In the genomic region with DNA sequence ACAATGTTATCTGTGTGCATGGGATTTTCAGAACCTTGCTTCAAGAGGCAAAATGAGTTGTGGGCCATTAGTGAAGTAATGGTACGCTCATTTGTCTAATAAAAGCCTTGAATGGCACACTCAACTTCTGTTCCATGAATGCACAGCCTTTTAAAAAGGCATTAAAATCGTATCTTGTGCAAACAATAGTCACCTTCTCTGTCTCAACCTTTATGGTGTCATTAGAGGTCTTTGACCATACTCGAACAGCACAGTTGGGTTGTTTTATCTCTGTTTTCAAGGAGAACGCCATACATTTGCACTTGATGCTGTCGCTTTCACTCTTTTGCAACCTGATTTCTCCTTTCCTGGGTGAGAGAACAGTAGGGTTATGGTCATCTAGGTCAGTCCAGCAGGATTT, we compare ENCODE assay signal across 27 mouse cellular contexts. TPM values are rescaled to one million over a fixed set of nuclear protein-coding genes. Genes with fewer than 3 reads are reported as not detected.
"Had no signal": no experiment of that assay in that cellular context is flagged by ENCODE, and none has a peak within 500 bp of the region (broad histone marks: within the 10 kb centered on the region; RNA-seq: fewer than 3 reads in every experiment).

No protein-coding gene starts in this region.

- H3K4me1 ChIP-seq: hindbrain, embryonic 10.5 days; hindbrain, embryonic 12.5 days; limb, embryonic 12.5 days had no signal

- H3K27me3 ChIP-seq: heart, embryonic 12.5 days; hindbrain, embryonic 12.5 days; limb, embryonic 12.5 days; liver, embryonic 15.5 days had no signal

- H3K4me2 ChIP-seq: heart, embryonic 12.5 days; hindbrain, embryonic 12.5 days; hindbrain, embryonic 14.5 days; limb, embryonic 12.5 days; liver, embryonic 11.5 days; liver, embryonic 13.5 days; liver, embryonic 15.5 days had no signal

- ATAC-seq: hindbrain, embryonic 16.5 days; inflammation-experienced regulatory T-cells, adult 6 months had no signal

- DNase-seq: gastrocnemius, postnatal 14 days; gastrocnemius, postnatal 36 days; heart, adult 11 months; heart, adult 2 months; heart, postnatal 10 days; heart, postnatal 4 days; kidney, adult 18-20 months; kidney, adult 8-10 months; kidney, postnatal 10 days; kidney, postnatal 25 days; kidney, postnatal 4 days; liver; liver, embryonic 13.5 days had no signal

- H3K36me3 ChIP-seq: heart, embryonic 12.5 days; hindbrain, embryonic 10.5 days; hindbrain, embryonic 12.5 days; limb, embryonic 10.5 days; limb, embryonic 12.5 days; liver, embryonic 13.5 days; liver, embryonic 15.5 days had no signal

- H3K9me3 ChIP-seq: heart, embryonic 12.5 days; hindbrain, embryonic 10.5 days; hindbrain, embryonic 12.5 days; limb, embryonic 10.5 days; limb, embryonic 12.5 days; liver, embryonic 13.5 days; liver, embryonic 15.5 days had no signal

- H3K27ac ChIP-seq: heart, adult 2 months; hindbrain, embryonic 10.5 days; hindbrain, embryonic 12.5 days; hindbrain, embryonic 14.5 days; layer of hippocampus, adult 2 months; left cerebral cortex, adult 2 months; limb, embryonic 10.5 days; limb, embryonic 12.5 days; liver, embryonic 13.5 days; liver, embryonic 15.5 days had no signal

- H3K4me3 ChIP-seq: heart, adult 2 months; heart, embryonic 12.5 days; hindbrain, embryonic 10.5 days; hindbrain, embryonic 12.5 days; layer of hippocampus, adult 2 months; left cerebral cortex, adult 2 months; limb, embryonic 10.5 days; limb, embryonic 12.5 days; liver, embryonic 13.5 days; liver, embryonic 15.5 days had no signal

- H3K9ac ChIP-seq: heart, embryonic 12.5 days; hindbrain, embryonic 12.5 days; hindbrain, embryonic 14.5 days; limb, embryonic 12.5 days; liver, embryonic 13.5 days; liver, embryonic 15.5 days had no signal

RNA-seq across cellular contexts. Expression of gene Glrp1, which starts 3.7 kb away (rescaled TPM):
- polyA plus RNA-seq: hindbrain, embryonic 10.5 days; hindbrain, embryonic 12.5 days; hindbrain, embryonic 14.5 days; hindbrain, embryonic 16.5 days; inflammation-experienced regulatory T-cells, adult 6 months; kidney, embryonic 16.5 days; limb, embryonic 10.5 days; limb, embryonic 12.5 days; limb, embryonic 14.5 days had no signal
